Mouse (Mus musculus) urinary bladder, postnatal 25 days (tissue): ENCODE results near the gene Eomes.

Source experiments
- DNase-seq: peaks from one replicate; pipeline ENCODE4 v3.0.0; 2022; ENCODE audit warnings: low spot score

The Eomes gene

DNA sequence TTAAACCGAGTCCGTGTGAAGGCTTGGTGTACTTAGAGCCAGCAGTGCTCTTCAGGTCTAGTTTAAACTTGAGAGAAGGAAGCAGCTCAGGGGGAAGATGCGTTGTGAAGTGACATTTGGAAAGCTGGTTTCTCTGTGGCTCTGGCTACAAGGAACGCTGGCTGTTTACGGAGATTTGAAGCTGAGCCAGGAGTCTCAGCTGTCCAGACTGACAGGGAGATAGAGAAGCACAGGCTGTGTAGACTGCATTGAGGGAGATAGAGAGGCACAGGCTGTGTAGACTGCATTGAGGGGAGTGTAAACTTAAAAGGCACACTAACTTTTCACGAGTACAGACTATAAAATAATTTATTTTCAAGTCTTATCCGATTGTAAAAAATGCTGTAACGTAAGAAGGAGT is 42.0 kb downstream of the Eomes start:
- no peak for DNase-seq

DNA sequence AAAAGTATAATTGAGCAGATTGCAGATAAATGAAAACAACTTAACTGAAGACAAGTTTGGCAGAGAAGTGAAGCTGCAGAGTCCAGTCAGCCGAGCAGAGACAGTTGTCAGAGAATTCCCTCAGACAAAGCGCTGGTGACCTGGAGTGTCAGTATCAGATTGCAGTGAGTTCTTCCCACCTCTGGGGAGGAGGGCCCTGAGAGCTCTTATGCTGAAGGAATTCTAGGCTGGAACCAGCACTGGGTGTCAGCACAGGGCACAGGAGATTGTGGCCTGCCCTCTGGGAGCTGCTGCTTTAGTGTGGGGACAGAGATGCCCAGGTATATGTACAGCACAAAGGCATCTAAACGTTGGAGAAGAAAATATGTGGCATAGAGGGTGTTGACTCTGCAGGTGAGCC is 42.8 kb downstream of the Eomes start:
- DNase-seq, result no peak

DNA sequence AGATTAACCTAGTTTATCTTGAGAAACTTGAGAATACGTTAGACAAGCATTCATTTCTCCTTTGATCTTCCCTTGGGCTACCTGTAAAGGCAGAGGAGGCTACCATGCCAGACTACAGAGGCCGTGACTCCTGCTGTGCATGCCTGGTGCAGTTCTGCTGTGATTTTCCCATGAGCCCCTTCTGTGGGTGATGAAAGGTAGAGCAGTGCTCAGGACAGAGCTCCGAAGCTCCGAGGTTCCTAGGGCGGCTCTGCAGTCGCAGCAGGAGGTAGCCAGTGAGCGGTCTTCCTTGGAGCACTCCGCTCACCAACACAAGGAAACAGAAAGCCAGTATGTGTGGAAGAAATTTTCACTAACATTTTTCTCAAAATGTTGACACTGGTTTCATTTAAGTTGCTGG is 43.6 kb downstream of the Eomes start:
- DNase-seq, result no peak

DNA sequence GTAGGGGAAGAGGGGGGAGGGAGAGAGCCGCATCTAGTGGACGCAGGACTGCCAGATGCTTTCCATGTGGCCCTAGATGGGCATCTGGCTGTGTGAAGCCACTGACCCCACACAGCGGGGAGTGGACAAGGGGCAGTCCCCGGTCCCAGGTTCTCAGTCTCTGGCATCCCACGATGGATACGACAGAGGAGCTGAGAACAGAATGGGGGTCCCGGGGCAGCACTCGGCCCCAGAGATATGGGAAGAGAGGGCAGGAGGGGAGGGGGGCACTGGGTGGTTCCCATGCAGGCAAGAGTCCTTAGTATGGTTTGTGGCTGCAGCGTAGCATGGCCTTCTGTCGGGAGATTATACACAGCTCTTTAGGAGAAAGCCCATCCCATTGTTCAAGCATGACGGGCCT is 45.7 kb downstream of the Eomes start:
- DNase-seq, result no peak

DNA sequence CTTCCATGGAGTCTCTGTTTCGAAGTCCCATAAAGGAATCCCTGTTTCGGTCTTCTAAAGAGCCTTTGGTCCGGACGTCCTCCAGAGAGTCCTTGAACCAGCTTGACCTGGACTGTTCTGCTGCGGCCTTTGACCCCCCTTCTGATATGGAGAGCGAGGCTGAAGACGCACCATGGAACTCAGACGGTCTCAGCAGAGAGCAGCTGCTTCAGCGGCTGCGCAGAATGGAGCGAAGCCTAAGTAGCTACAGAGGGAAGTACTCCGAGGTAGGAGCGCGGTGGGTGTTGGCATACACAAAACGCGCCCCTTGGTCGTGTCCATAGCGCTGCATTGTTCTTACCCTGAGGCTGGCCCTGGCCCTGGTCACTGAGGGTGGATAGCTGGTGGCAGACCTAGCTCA is 49.0 kb downstream of the Eomes start:
- no peak for DNase-seq

DNA sequence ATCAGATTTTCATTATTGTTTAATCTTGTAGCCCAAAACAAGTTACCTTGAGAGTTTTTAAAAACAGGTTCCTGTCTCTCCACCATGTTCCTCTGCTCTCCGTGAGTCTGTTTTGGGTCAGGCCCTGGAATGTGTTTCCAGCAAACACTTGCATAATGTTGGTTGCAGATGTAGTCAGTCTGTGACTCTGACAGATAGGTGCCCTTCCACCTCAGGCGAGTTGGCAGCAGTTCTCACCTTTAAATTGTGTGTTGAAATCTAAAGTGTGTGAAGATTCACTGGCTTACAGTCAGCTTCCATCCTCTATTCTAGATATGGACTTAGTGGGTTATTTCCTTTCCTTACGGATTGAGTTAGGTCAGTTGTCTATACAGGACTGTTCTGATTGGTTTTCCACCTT is 51.8 kb downstream of the Eomes start:
- no peak for DNase-seq

DNA sequence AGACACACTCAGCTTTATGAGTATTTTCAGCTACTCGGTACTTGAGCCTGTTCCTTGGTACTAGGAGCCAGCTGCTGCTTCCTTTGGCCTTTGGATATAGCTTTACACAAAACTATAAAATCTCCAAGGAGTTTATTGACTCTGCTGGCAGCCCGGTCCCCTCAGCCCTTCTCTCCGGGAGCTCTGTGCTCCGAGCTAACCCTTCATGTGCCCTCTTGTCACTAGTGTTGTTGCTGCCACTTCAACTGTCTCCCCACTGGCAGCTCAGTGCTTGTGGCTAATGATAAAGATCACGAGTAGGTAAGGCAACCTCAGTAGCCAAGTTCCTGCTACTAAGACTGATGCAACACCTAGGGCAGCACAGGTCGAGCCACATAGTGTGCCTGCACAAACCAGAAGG is 52.7 kb downstream of the Eomes start:
- DNase-seq, result no peak

DNA sequence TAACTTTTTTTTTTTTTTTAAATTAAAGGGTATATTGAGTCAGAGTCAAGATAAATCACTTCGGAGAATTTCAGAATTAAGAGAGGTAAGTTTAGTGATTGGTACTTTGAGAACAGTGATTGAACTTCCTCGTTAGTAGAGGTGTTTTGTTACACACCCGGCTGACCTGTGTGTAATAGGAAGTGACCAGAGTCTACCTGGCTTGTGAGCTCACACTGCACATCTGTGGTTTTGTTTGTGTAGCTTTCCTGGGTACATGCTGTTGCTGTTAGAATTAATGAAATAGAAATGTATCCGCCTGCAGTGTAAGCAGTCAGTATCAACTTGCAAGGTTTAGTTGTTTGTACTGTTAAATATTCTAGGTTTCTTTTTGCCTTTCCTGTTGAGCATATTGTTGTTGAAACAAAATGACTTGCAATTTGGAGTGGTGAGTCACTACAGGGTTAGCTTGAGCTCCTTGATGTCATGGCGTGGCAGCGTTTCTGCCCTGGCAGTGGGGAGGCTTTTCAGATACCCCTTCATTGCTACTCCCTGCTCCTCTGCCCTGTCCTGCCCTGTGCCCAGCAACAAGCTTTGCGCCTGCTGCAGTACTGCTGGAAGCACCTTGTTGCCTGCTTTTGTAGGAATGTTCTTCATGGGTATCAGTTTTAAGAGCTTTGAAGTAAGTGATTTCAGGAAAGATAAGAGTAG is 54.6 kb downstream of the Eomes start:
- no peak for DNase-seq
